Mouse (Mus musculus) hematopoietic stem cell, adult 5-6 weeks (primary cell): Measurements from ENCODE around the gene Gpr15. TPM values are rescaled to one million over a fixed set of nuclear protein-coding genes. Genes with fewer than 3 reads are reported as not detected.

Experiments used
- ATAC-seq, 2 experiments: fragments of 125-278 bp in 1 of 2; replicated peaks in 1 of 2; 2 replicates each; pipeline ENCODE4 v1.8.0; 2016 to 2017; ENCODE audit warnings: inconsistent platforms in 2 of 2, mild to moderate bottlenecking in 2 of 2, moderate number of reproducible peaks in 2 of 2, low read depth in 1 of 2, moderate TSS enrichment in 1 of 2; ENCODE audit not compliant: low FRiP score in 2 of 2, poor library complexity in 2 of 2, severe bottlenecking in 2 of 2, insufficient read depth in 1 of 2, low TSS enrichment in 1 of 2
- total RNA-seq: library from RNA; stranded (forward); fragments of 172-1452, 232-1000 nt; gene quantifications from 2 replicates; pipeline ENCODE4 v1.2.3, GENCODE M21; 2017

Gene Gpr15
- total RNA-seq = not detected in 2 replicates

GRCm38 (mm10) chr16:58718666-58719120 is at the start of gene Gpr15:
Gpr15 (minus strand) TSS chr16:58719070.
- no peak for ATAC-seq

- no peak for ATAC-seq
Observed at GRCm38 (mm10) chr16:58763076-58763475, 44.2 kb upstream of the Gpr15 start, which contains the start of gene Olfr172. Olfr172 (minus strand) TSS chr16:58763176.

- peak; percentile 58 to 73 for ATAC-seq
Observed at GRCm38 (mm10) chr16:58756191-58756590, 37.3 kb upstream of the Gpr15 start.

GRCm38 (mm10) chr16:58751314-58751713 is 32.4 kb upstream of the Gpr15 start:
- ATAC-seq = peak; percentile 87 to 90

GRCm38 (mm10) chr16:58746715-58747114 is 27.8 kb upstream of the Gpr15 start:
- no peak for ATAC-seq

GRCm38 (mm10) chr16:58740751-58741150 is 21.9 kb upstream of the Gpr15 start:
- ATAC-seq = no peak

- ATAC-seq = no peak
Observed at GRCm38 (mm10) chr16:58738800-58739199, 19.9 kb upstream of the Gpr15 start.

- ATAC-seq = no peak
Observed at GRCm38 (mm10) chr16:58738205-58738604, 19.3 kb upstream of the Gpr15 start.

- peak; percentile 14 to 46 for ATAC-seq
Observed at GRCm38 (mm10) chr16:58728176-58728671, 9.4 kb upstream of the Gpr15 start.

GRCm38 (mm10) chr16:58727477-58728131 is 8.7 kb upstream of the Gpr15 start, which contains the start of gene Cldnd1:
Cldnd1 (plus strand) TSS chr16:58727910.
- ATAC-seq = peak; percentile 100

GRCm38 (mm10) chr16:58726680-58727476 is 8.0 kb upstream of the Gpr15 start:
- no peak for ATAC-seq

GRCm38 (mm10) chr16:58722292-58722691 is 3.4 kb upstream of the Gpr15 start:
- ATAC-seq = no peak

GRCm38 (mm10) chr16:58715018-58715417 is 3.9 kb downstream of the Gpr15 start:
- no peak for ATAC-seq

- no peak for ATAC-seq
Observed at GRCm38 (mm10) chr16:58713128-58713527, 5.7 kb downstream of the Gpr15 start.

GRCm38 (mm10) chr16:58712221-58712620 is 6.6 kb downstream of the Gpr15 start:
- ATAC-seq = peak; percentile 81 to 82

- no peak for ATAC-seq
Observed at GRCm38 (mm10) chr16:58709536-58709935, 9.3 kb downstream of the Gpr15 start.

GRCm38 (mm10) chr16:58708601-58709475 is 10.0 kb downstream of the Gpr15 start:
- ATAC-seq = peak; percentile 68 to 79
